Mouse (Mus musculus) embryonic facial prominence, embryonic 12.5 days (tissue): ENCODE measurements around the gene Ascl5. TPM values are rescaled to one million over a fixed set of nuclear protein-coding genes. Genes with fewer than 3 reads are reported as not detected.

ENCODE experiments used
- ATAC-seq: fragments of 200-750 bp; cut with Nextera tagmentation; 2 replicates; pipeline ENCODE4 v1.8.0; 2017; ENCODE audit not compliant: insufficient number of reproducible peaks, insufficient read depth, low FRiP score, low TSS enrichment
- H3K27ac ChIP-seq: fragments of 300-500 bp; sonication (generic); 2 replicates; pipeline ENCODE4 v1.5.1; 2016; ENCODE audit warnings: mild to moderate bottlenecking
- H3K27me3 ChIP-seq: fragments of 300-500 bp; sonication (generic); 2 replicates; pipeline ENCODE4 v1.6.1; 2016; ENCODE audit warnings: mild to moderate bottlenecking, moderate library complexity
- H3K36me3 ChIP-seq: fragments of 300-500 bp; sonication (generic); 2 replicates; pipeline ENCODE4 v1.6.1; 2016; ENCODE audit warnings: mild to moderate bottlenecking
- H3K4me1 ChIP-seq: fragments of 300-500 bp; sonication (generic); 2 replicates; pipeline ENCODE4 v1.6.1; 2016
- H3K4me2 ChIP-seq: fragments of 300-500 bp; sonication (generic); replicated peaks from 2 replicates; pipeline ENCODE4 v1.6.1; 2016; ENCODE audit warnings: mild to moderate bottlenecking, moderate library complexity
- H3K4me3 ChIP-seq: fragments of 300-500 bp; sonication (generic); 2 replicates; pipeline ENCODE4 v1.5.1; 2016; ENCODE audit warnings: mild to moderate bottlenecking
- H3K9ac ChIP-seq: fragments of 300-500 bp; sonication (generic); 2 replicates; pipeline ENCODE4 v1.6.1; 2016; ENCODE audit warnings: mild to moderate bottlenecking, moderate library complexity
- H3K9me3 ChIP-seq: fragments of 300-500 bp; sonication (generic); 2 replicates; pipeline ENCODE4 v1.6.1; 2016; ENCODE audit warnings: mild to moderate bottlenecking, moderate library complexity
- WGBS: fragments of 180-500 bp; shearing (Covaris S2); methylation state at CpG from one replicate; pipeline ENCODE4 v1.1.7; 2016; 5-methylcytosine and 5-hydroxymethylcytosine counted together
- polyA plus RNA-seq: library from polyadenylated mRNA; unstranded; fragments of >200 nt; fragmentation: Nextera tagmentation; extraction: Ambion mirVana; gene quantifications from 2 replicates; pipeline ENCODE4 v1.2.1, GENCODE M21; 2016

The Ascl5 gene
- polyA plus RNA-seq, 1 experiment from 2014 or later, result 0.42 TPM

- H3K4me1 ChIP-seq, result peaks cover 14% of the 10 kb centered on the region
- no peaks in the 10 kb centered on the region for H3K27me3 ChIP-seq
- ATAC-seq, result peak; percentile 19; the same call in 1 of the 2 replicates
- peak overlapping the region; percentile 89 for H3K27ac ChIP-seq
- H3K36me3 ChIP-seq, result peaks cover 37% of the 10 kb centered on the region
- H3K4me2 ChIP-seq, result peak overlapping the region; percentile 75
- H3K9me3 ChIP-seq, result no peaks in the 10 kb centered on the region
- H3K4me3 ChIP-seq, result peak overlapping the region; percentile 76
- H3K9ac ChIP-seq, result peak overlapping the region; percentile 85
- 3% methylated on average over 24 of the region's 24 CpGs for WGBS
These were observed 32.0 kb upstream of the Ascl5 start for GRCm38 (mm10) chr1:136018390-136019189.

GRCm38 (mm10) chr1:136030201-136030600 is 20.4 kb upstream of the Ascl5 start:
- Histone ChIP-seq H3K4me2 (no peak overlapping the region), H3K9me3 (no peaks in the 10 kb centered on the region), H3K4me3 (no peak overlapping the region), H3K4me1 (peaks cover 7% of the 10 kb centered on the region; the same call in 1 of the 2 replicates), H3K27ac (no peak overlapping the region), H3K36me3 (peaks cover 95% of the 10 kb centered on the region), H3K27me3 (no peaks in the 10 kb centered on the region), H3K9ac (no peak overlapping the region)
- ATAC-seq, result no peak
- 52% methylated on average over 7 of the region's 7 CpGs for WGBS

- peaks cover 85% of the 10 kb centered on the region for H3K36me3 ChIP-seq
- no peak for ATAC-seq
- WGBS, result 76% methylated on average over 7 of the region's 8 CpGs
These were observed 18.9 kb upstream of the Ascl5 start for GRCm38 (mm10) chr1:136031697-136032096.

GRCm38 (mm10) chr1:136032961-136033360 is 17.6 kb upstream of the Ascl5 start:
- Histone ChIP-seq H3K4me3 (no peak overlapping the region), H3K4me1 (peaks cover 7% of the 10 kb centered on the region; the same call in 1 of the 2 replicates), H3K36me3 (peaks cover 73% of the 10 kb centered on the region), H3K4me2 (no peak overlapping the region), H3K27me3 (no peaks in the 10 kb centered on the region), H3K27ac (no peak overlapping the region), H3K9ac (no peak overlapping the region), H3K9me3 (no peaks in the 10 kb centered on the region)
- 69% methylated on average over 7 of the region's 7 CpGs for whole genome bisulfite sequencing
- ATAC-seq, result no peak

More at GRCm38 (mm10) chr1:136031697-136032096, 18.9 kb upstream of the Ascl5 start:
- no peak overlapping the region for H3K27ac ChIP-seq
- no peak overlapping the region for H3K9ac ChIP-seq
- no peak overlapping the region for H3K4me3 ChIP-seq
- no peak overlapping the region for H3K4me2 ChIP-seq
- peaks cover 7% of the 10 kb centered on the region; the same call in 1 of the 2 replicates for H3K4me1 ChIP-seq
- no peaks in the 10 kb centered on the region for H3K27me3 ChIP-seq
- H3K9me3 ChIP-seq, result no peaks in the 10 kb centered on the region

- Histone ChIP-seq H3K27ac (no peak overlapping the region), H3K4me3 (no peak overlapping the region), H3K36me3 (peaks cover 17% of the 10 kb centered on the region), H3K27me3 (0 out of 2 replicates have a peak, but pooled peaks cover 3% of the 10 kb centered on the region), H3K4me2 (no peak overlapping the region), H3K4me1 (peaks cover 15% of the 10 kb centered on the region), H3K9me3 (no peaks in the 10 kb centered on the region), H3K9ac (no peak overlapping the region)
- no peak for ATAC-seq
- WGBS, result 78% methylated on average over 5 of the region's 5 CpGs
These were observed 11.7 kb upstream of the Ascl5 start for GRCm38 (mm10) chr1:136038746-136039538.

GRCm38 (mm10) chr1:136040452-136040851 is 10.2 kb upstream of the Ascl5 start:
- H3K4me2 ChIP-seq, result peak overlapping the region; percentile 27
- WGBS, result 14% methylated on average over 11 of the region's 11 CpGs
- H3K4me1 ChIP-seq, result peaks cover 15% of the 10 kb centered on the region
- H3K9me3 ChIP-seq, result no peaks in the 10 kb centered on the region
- H3K27ac ChIP-seq, result no peak overlapping the region
- H3K9ac ChIP-seq, result no peak overlapping the region
- H3K4me3 ChIP-seq, result 0 out of 2 replicates have a peak overlapping the region, but pooled peaks have one; percentile 3
- H3K36me3 ChIP-seq, result peaks cover 2% of the 10 kb centered on the region
- peak; percentile 61; the same call in 1 of the 2 replicates for ATAC-seq
- 0 out of 2 replicates have a peak, but pooled peaks cover 3% of the 10 kb centered on the region for H3K27me3 ChIP-seq

GRCm38 (mm10) chr1:136040874-136041273 is 9.7 kb upstream of the Ascl5 start:
- no peaks in the 10 kb centered on the region for H3K36me3 ChIP-seq
- H3K27me3 ChIP-seq, result 0 out of 2 replicates have a peak, but pooled peaks cover 3% of the 10 kb centered on the region
- peaks cover 15% of the 10 kb centered on the region for H3K4me1 ChIP-seq
- no peaks in the 10 kb centered on the region for H3K9me3 ChIP-seq
- no peak overlapping the region for H3K9ac ChIP-seq
- H3K27ac ChIP-seq, result no peak overlapping the region
- H3K4me2 ChIP-seq, result peak overlapping the region; percentile 27
- 31% methylated on average over 4 of the region's 4 CpGs for WGBS
- 0 out of 2 replicates have a peak overlapping the region, but pooled peaks have one; percentile 3 for H3K4me3 ChIP-seq
- no peak; the same call in 1 of the 2 replicates for ATAC-seq

- no peak overlapping the region for H3K4me3 ChIP-seq
- H3K4me2 ChIP-seq, result no peak overlapping the region
- peaks cover 9% of the 10 kb centered on the region for H3K4me1 ChIP-seq
- 9% methylated on average over 4 of the region's 4 CpGs for WGBS
- H3K9ac ChIP-seq, result no peak overlapping the region
- peaks cover 22% of the 10 kb centered on the region for H3K27me3 ChIP-seq
- H3K36me3 ChIP-seq, result no peaks in the 10 kb centered on the region
- ATAC-seq, result no peak
- H3K27ac ChIP-seq, result no peak overlapping the region
- no peaks in the 10 kb centered on the region for H3K9me3 ChIP-seq
These were observed 4.8 kb upstream of the Ascl5 start for GRCm38 (mm10) chr1:136045774-136046173.

GRCm38 (mm10) chr1:136047432-136047831 is 3.2 kb upstream of the Ascl5 start:
- H3K27ac ChIP-seq, result no peak overlapping the region
- H3K9me3 ChIP-seq, result no peaks in the 10 kb centered on the region
- ATAC-seq, result no peak
- peaks cover 35% of the 10 kb centered on the region for H3K27me3 ChIP-seq
- no peak overlapping the region for H3K4me2 ChIP-seq
- 9% methylated on average over 2 of the region's 2 CpGs for WGBS
- peaks cover 8% of the 10 kb centered on the region for H3K4me1 ChIP-seq
- no peak overlapping the region for H3K9ac ChIP-seq
- H3K36me3 ChIP-seq, result no peaks in the 10 kb centered on the region
- no peak overlapping the region for H3K4me3 ChIP-seq

- whole genome bisulfite sequencing, result 72% methylated on average over 9 of the region's 9 CpGs
- no peak overlapping the region for H3K27ac ChIP-seq
- H3K4me2 ChIP-seq, result no peak overlapping the region
- H3K27me3 ChIP-seq, result peaks cover 40% of the 10 kb centered on the region
- no peak for ATAC-seq
- H3K4me1 ChIP-seq, result peaks cover 8% of the 10 kb centered on the region
- H3K4me3 ChIP-seq, result no peak overlapping the region
- no peak overlapping the region for H3K9ac ChIP-seq
- no peaks in the 10 kb centered on the region for H3K9me3 ChIP-seq
- no peaks in the 10 kb centered on the region for H3K36me3 ChIP-seq
These were observed 2.7 kb upstream of the Ascl5 start for GRCm38 (mm10) chr1:136047894-136048293.

GRCm38 (mm10) chr1:136051013-136051315 is 360 bp downstream of the Ascl5 start:
- 0 out of 2 replicates have a peak, but pooled peaks have one; percentile 6 for ATAC-seq
- H3K27me3 ChIP-seq, result peaks cover 45% of the 10 kb centered on the region
- WGBS, result 1% methylated on average over 36 of the region's 36 CpGs

More at GRCm38 (mm10) chr1:136051013-136051315, 360 bp downstream of the Ascl5 start:
- H3K4me3 ChIP-seq, result peak overlapping the region; percentile 30
- H3K4me1 ChIP-seq, result peaks cover 8% of the 10 kb centered on the region
- H3K27ac ChIP-seq, result no peak overlapping the region
- H3K36me3 ChIP-seq, result no peaks in the 10 kb centered on the region
- no peaks in the 10 kb centered on the region for H3K9me3 ChIP-seq
- peak overlapping the region; percentile 57 for H3K4me2 ChIP-seq
- peak overlapping the region; percentile 20; the same call in 1 of the 2 replicates for H3K9ac ChIP-seq
